Mouse (Mus musculus) forebrain, embryonic 15.5 days (tissue): Measurements from ENCODE around the gene 4921507P07Rik. TPM values are rescaled to one million over a fixed set of nuclear protein-coding genes. Genes with fewer than 3 reads are reported as not detected.

Experiments
- ATAC-seq: fragments of 200-750 bp; cut with Nextera tagmentation; replicated peaks from 2 replicates; pipeline ENCODE4 v1.8.0; 2017; ENCODE audit warnings: mild to moderate bottlenecking, moderate TSS enrichment, moderate library complexity
- H3K27ac ChIP-seq: fragments of 300-500 bp; sonication (generic); replicated peaks from 2 replicates; pipeline ENCODE4 v1.5.1; 2015; ENCODE audit warnings: mild to moderate bottlenecking, inconsistent platforms
- H3K27me3 ChIP-seq: fragments of 300-500 bp; sonication (generic); 2 replicates; pipeline ENCODE4 v1.6.1; 2015; ENCODE audit warnings: inconsistent platforms
- H3K36me3 ChIP-seq: fragments of 300-500 bp; sonication (generic); 2 replicates; pipeline ENCODE4 v1.6.1; 2015; ENCODE audit warnings: mild to moderate bottlenecking, inconsistent platforms
- H3K4me1 ChIP-seq: fragments of 300-500 bp; sonication (generic); 2 replicates; pipeline ENCODE4 v1.6.1; 2015; ENCODE audit warnings: inconsistent platforms
- H3K4me2 ChIP-seq: fragments of 300-500 bp; sonication (generic); replicated peaks from 2 replicates; pipeline ENCODE4 v1.6.1; 2015; ENCODE audit warnings: mild to moderate bottlenecking, inconsistent platforms
- H3K4me3 ChIP-seq: fragments of 300-500 bp; sonication (generic); 2 replicates; pipeline ENCODE4 v1.5.1; 2015; ENCODE audit warnings: mild to moderate bottlenecking, inconsistent platforms
- H3K9ac ChIP-seq: fragments of 300-500 bp; sonication (generic); replicated peaks from 2 replicates; pipeline ENCODE4 v1.6.1; 2015; ENCODE audit warnings: mild to moderate bottlenecking, inconsistent platforms
- H3K9me3 ChIP-seq: fragments of 300-500 bp; sonication (generic); 2 replicates; pipeline ENCODE4 v1.6.1; 2016; ENCODE audit warnings: inconsistent platforms
- WGBS: fragments of 180-500 bp; shearing (Covaris S2); methylation state at CpG from one replicate; pipeline ENCODE4 v1.1.7; 2015; ENCODE audit warnings: mixed read lengths; 5-methylcytosine and 5-hydroxymethylcytosine counted together
- polyA plus RNA-seq: library from polyadenylated mRNA; unstranded; fragments of >200 nt; fragmentation: Nextera tagmentation; extraction: Ambion mirVana; gene quantifications from 2 replicates; pipeline ENCODE4 v1.2.1, GENCODE M21; 2015

4921507P07Rik gene
- polyA plus RNA-seq, 1 experiment from 2014 or later: 0.95 TPM

GRCm38 (mm10) chr6:50552881-50553518 is 43.4 kb downstream of the 4921507P07Rik start:
- no peak for ATAC-seq
- Histone ChIP-seq H3K36me3 (no peaks in the 10 kb centered on the region), H3K9ac (no peak overlapping the region), H3K4me2 (no peak overlapping the region), H3K27ac (no peak overlapping the region), H3K9me3 (no peaks in the 10 kb centered on the region), H3K4me1 (no peaks in the 10 kb centered on the region), H3K27me3 (no peaks in the 10 kb centered on the region), H3K4me3 (no peak overlapping the region)
- 76% methylated on average over 5 of the region's 5 CpGs for WGBS

DNA sequence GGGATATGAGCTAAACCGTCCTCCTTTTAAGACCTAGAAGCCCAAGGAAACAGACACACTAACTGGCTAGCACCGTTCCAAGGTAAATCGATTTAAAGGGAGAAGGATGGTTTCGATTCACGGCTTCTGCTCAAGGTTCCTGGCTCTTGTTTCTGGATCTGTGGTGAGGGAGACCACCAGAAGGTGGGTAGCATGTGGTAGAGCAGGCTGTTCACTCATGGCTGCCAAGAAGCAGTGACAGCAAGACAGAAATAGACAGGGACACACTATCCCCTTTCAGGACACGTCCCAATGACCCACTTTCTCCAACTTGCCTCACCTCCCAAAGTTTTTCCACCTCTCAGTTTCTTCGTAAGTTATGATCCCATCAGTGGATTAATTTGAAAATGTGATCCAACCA is 46.6 kb downstream of the 4921507P07Rik start:
- Histone ChIP-seq H3K36me3 (no peaks in the 10 kb centered on the region), H3K4me2 (no peak overlapping the region), H3K27ac (no peak overlapping the region), H3K4me3 (no peak overlapping the region), H3K9me3 (no peaks in the 10 kb centered on the region), H3K9ac (no peak overlapping the region), H3K4me1 (0 out of 2 replicates have a peak, but pooled peaks cover 3% of the 10 kb centered on the region), H3K27me3 (no peaks in the 10 kb centered on the region)
- ATAC-seq: no peak
- WGBS: 74% methylated on average over 7 of the region's 7 CpGs

DNA sequence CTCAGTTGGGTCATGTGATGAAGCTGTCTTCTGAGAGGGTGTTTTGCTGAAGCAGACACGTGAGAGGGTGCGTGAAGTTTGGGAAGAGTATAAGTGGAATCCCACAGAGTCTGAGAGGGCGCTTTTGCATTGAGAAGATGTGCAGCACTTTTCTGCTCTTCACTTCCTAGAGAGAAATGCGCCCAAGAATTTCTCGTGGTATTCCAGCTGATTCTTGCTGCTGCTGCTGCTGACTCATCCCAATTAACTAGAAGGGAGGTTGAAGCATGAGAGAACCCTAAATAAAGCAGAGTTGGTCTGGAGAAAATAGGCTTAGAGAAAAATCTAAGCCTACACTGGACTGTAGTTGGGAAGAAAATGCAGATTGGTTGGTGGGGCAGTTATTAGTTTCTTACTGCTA is 47.4 kb downstream of the 4921507P07Rik start:
- Histone ChIP-seq H3K9ac (no peak overlapping the region), H3K9me3 (no peaks in the 10 kb centered on the region), H3K36me3 (no peaks in the 10 kb centered on the region), H3K27me3 (no peaks in the 10 kb centered on the region), H3K4me3 (no peak overlapping the region), H3K4me1 (0 out of 2 replicates have a peak, but pooled peaks cover 3% of the 10 kb centered on the region), H3K27ac (no peak overlapping the region), H3K4me2 (no peak overlapping the region)
- WGBS: 81% methylated on average over 5 of the region's 5 CpGs
- no peak for ATAC-seq

- no peak overlapping the region for H3K27ac ChIP-seq
- H3K36me3 ChIP-seq: no peaks in the 10 kb centered on the region
- peak; percentile 81 for ATAC-seq
- WGBS: 29% methylated on average over 10 of the region's 10 CpGs
- H3K4me1 ChIP-seq: 0 out of 2 replicates have a peak, but pooled peaks cover 3% of the 10 kb centered on the region
- H3K9me3 ChIP-seq: no peaks in the 10 kb centered on the region
- no peak overlapping the region for H3K4me3 ChIP-seq
- H3K27me3 ChIP-seq: no peaks in the 10 kb centered on the region
- H3K4me2 ChIP-seq: no peak overlapping the region
- H3K9ac ChIP-seq: no peak overlapping the region
Observed at GRCm38 (mm10) chr6:50545412-50546043, 50.9 kb downstream of the 4921507P07Rik start.

GRCm38 (mm10) chr6:50542535-50542934 is 53.9 kb downstream of the 4921507P07Rik start:
- ATAC-seq: no peak
- 97% methylated on average over 1 of the region's 1 CpGs for WGBS

DNA sequence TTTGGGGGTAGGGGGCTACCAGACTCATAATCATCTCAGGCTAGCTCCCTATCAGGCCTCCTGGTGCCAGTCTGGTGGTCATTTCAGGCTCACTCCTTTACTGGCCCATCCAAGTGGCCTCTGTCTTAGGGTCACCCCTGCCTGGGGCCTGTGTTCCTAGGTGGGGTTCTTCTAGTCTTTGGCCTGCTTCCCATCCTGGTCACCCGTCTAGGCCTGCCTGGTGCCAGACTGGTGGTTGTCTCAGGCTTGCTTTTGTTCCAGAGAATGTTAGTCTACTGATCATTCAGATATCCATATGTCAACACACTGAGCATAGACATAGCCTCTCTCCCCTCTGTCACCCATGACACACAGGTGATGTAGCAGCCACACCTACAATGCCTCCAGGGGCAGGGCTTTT is 56.8 kb downstream of the 4921507P07Rik start:
- no peak overlapping the region for H3K4me2 ChIP-seq
- H3K9me3 ChIP-seq: no peaks in the 10 kb centered on the region
- no peaks in the 10 kb centered on the region for H3K4me1 ChIP-seq
- H3K36me3 ChIP-seq: no peaks in the 10 kb centered on the region
- H3K27ac ChIP-seq: no peak overlapping the region
- no peak overlapping the region for H3K4me3 ChIP-seq
- H3K9ac ChIP-seq: no peak overlapping the region
- ATAC-seq: no peak
- WGBS: 67% methylated on average over 1 of the region's 1 CpGs
- H3K27me3 ChIP-seq: no peaks in the 10 kb centered on the region

More at GRCm38 (mm10) chr6:50542535-50542934, 53.9 kb downstream of the 4921507P07Rik start:
- H3K36me3 ChIP-seq: no peaks in the 10 kb centered on the region
- no peak overlapping the region for H3K4me3 ChIP-seq
- H3K27me3 ChIP-seq: no peaks in the 10 kb centered on the region
- no peak overlapping the region for H3K27ac ChIP-seq
- 0 out of 2 replicates have a peak, but pooled peaks cover 3% of the 10 kb centered on the region for H3K4me1 ChIP-seq
- no peak overlapping the region for H3K9ac ChIP-seq
- no peaks in the 10 kb centered on the region for H3K9me3 ChIP-seq
- H3K4me2 ChIP-seq: no peak overlapping the region

GRCm38 (mm10) chr6:50536461-50536892 is 60.0 kb downstream of the 4921507P07Rik start:
- Histone ChIP-seq H3K4me1 (no peaks in the 10 kb centered on the region), H3K9ac (no peak overlapping the region), H3K36me3 (no peaks in the 10 kb centered on the region), H3K4me2 (no peak overlapping the region), H3K4me3 (no peak overlapping the region), H3K27me3 (no peaks in the 10 kb centered on the region), H3K9me3 (no peaks in the 10 kb centered on the region), H3K27ac (no peak overlapping the region)
- 13% methylated on average over 7 of the region's 7 CpGs for WGBS
- ATAC-seq: peak; percentile 90

DNA sequence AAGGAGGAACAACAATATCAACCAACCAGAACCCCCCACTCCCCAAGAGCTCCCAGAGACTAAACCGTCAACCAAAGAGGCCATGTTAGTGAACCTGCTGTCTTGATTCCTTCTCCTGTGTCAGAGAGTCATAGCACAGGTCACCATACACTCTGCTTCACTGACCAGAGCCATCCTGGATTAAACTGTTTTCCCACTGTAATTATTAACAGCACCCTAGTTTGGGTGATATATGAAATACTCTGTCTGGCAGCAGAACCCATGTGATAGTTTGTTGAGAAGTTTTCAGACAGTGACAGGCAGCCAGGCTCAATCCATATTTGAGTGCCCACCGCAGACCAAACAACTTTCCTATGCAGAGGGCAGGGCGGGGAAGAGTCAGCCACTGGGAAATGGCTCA is 61.1 kb downstream of the 4921507P07Rik start:
- Histone ChIP-seq H3K4me1 (no peaks in the 10 kb centered on the region), H3K4me3 (no peak overlapping the region), H3K27ac (no peak overlapping the region), H3K27me3 (no peaks in the 10 kb centered on the region), H3K9me3 (no peaks in the 10 kb centered on the region), H3K9ac (no peak overlapping the region), H3K4me2 (no peak overlapping the region), H3K36me3 (no peaks in the 10 kb centered on the region)
- WGBS: 93% methylated on average over 3 of the region's 3 CpGs
- no peak for ATAC-seq

DNA sequence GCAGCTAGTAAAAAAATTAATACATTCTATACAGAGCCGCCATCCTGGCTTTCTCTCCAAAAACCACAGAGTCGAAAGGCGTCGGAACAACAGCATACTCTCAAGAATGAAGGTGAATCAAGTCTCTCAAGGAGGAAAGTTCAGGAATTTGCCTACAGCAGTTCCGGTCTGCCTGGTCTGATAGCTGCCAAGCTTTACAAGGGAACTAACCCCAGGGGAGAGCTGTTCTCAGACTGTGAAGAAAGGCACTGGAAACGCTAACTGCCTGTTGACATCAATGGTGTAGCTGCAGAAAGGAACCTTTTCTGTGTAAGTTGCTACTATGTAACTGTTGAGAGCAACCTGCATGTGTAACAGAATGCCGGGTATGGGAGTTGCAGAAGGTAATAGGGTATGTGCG is 64.5 kb downstream of the 4921507P07Rik start:
- H3K27ac ChIP-seq: no peak overlapping the region
- WGBS: 80% methylated on average over 8 of the region's 8 CpGs
- H3K9me3 ChIP-seq: no peaks in the 10 kb centered on the region
- no peaks in the 10 kb centered on the region for H3K27me3 ChIP-seq
- no peaks in the 10 kb centered on the region for H3K36me3 ChIP-seq
- H3K4me2 ChIP-seq: no peak overlapping the region
- H3K4me3 ChIP-seq: no peak overlapping the region
- no peak for ATAC-seq
- no peaks in the 10 kb centered on the region for H3K4me1 ChIP-seq
- H3K9ac ChIP-seq: no peak overlapping the region

- ATAC-seq: no peak
- 91% methylated on average over 3 of the region's 3 CpGs for WGBS
- Histone ChIP-seq H3K27ac (no peak overlapping the region), H3K4me3 (no peak overlapping the region), H3K9me3 (no peaks in the 10 kb centered on the region), H3K4me2 (no peak overlapping the region), H3K4me1 (peaks cover 4% of the 10 kb centered on the region; the same call in 1 of the 2 replicates), H3K27me3 (no peaks in the 10 kb centered on the region), H3K9ac (no peak overlapping the region), H3K36me3 (no peaks in the 10 kb centered on the region)
Observed at GRCm38 (mm10) chr6:50531003-50531402, 65.4 kb downstream of the 4921507P07Rik start.

- H3K9me3 ChIP-seq: no peaks in the 10 kb centered on the region
- no peaks in the 10 kb centered on the region for H3K36me3 ChIP-seq
- peaks cover 4% of the 10 kb centered on the region; the same call in 1 of the 2 replicates for H3K4me1 ChIP-seq
- no peaks in the 10 kb centered on the region for H3K27me3 ChIP-seq
- H3K9ac ChIP-seq: no peak overlapping the region
- no peak overlapping the region for H3K27ac ChIP-seq
- no peak for ATAC-seq
- no peak overlapping the region for H3K4me2 ChIP-seq
- WGBS: 90% methylated on average over 11 of the region's 11 CpGs
- H3K4me3 ChIP-seq: no peak overlapping the region
Observed at GRCm38 (mm10) chr6:50529194-50529593, 67.2 kb downstream of the 4921507P07Rik start.

GRCm38 (mm10) chr6:50527416-50527815 is 69.0 kb downstream of the 4921507P07Rik start:
- no peaks in the 10 kb centered on the region for H3K36me3 ChIP-seq
- H3K9me3 ChIP-seq: no peaks in the 10 kb centered on the region
- peaks cover 4% of the 10 kb centered on the region; the same call in 1 of the 2 replicates for H3K4me1 ChIP-seq
- no peak overlapping the region for H3K4me2 ChIP-seq
- H3K27me3 ChIP-seq: no peaks in the 10 kb centered on the region
- H3K9ac ChIP-seq: no peak overlapping the region
- no peak overlapping the region for H3K4me3 ChIP-seq
- ATAC-seq: no peak
- WGBS: 66% methylated on average over 9 of the region's 9 CpGs
- no peak overlapping the region for H3K27ac ChIP-seq
